Mouse (Mus musculus) midbrain, embryonic 14.5 days (tissue): ENCODE measurements at regions not wholly inside any gene's neighbourhood (a gene's known extent, or its start where the extent isn't known, plus 50 kb on each side); places are given as distances from the start of the nearest gene placed in this dataset.

ENCODE experiments used
- ATAC-seq: fragments of 200-750 bp; cut with Nextera tagmentation; 2 replicates; pipeline ENCODE4 v1.8.0; 2017; ENCODE audit warnings: moderate number of reproducible peaks, moderate library complexity; ENCODE audit not compliant: low FRiP score, low TSS enrichment
- DNase-seq: peaks from one replicate; pipeline ENCODE4 v3.0.0-alpha.2; 2015
- H3K27ac ChIP-seq: fragments of 300-500 bp; sonication (generic); replicated peaks from 2 replicates; pipeline ENCODE4 v1.5.1; 2014; ENCODE audit warnings: mild to moderate bottlenecking, low read depth, low read length, moderate library complexity
- H3K27me3 ChIP-seq: fragments of 300-500 bp; sonication (generic); 2 replicates; pipeline ENCODE4 v1.6.1; 2014; ENCODE audit warnings: low read length, control low read depth, mixed read lengths; ENCODE audit not compliant: control insufficient read depth, insufficient read depth
- H3K36me3 ChIP-seq: fragments of 300-500 bp; sonication (generic); 2 replicates; pipeline ENCODE4 v1.6.1; 2014; ENCODE audit warnings: low read length, control low read depth; ENCODE audit not compliant: control insufficient read depth, insufficient read depth
- H3K4me1 ChIP-seq: fragments of 300-500 bp; sonication (generic); 2 replicates; pipeline ENCODE4 v1.6.1; 2014; ENCODE audit warnings: mild to moderate bottlenecking, antibody characterized with exemption, low read length, control low read depth; ENCODE audit not compliant: control insufficient read depth, insufficient read depth
- H3K4me2 ChIP-seq: fragments of 300-500 bp; sonication (generic); 2 replicates; pipeline ENCODE4 v1.6.1; 2014; ENCODE audit warnings: mild to moderate bottlenecking, low read length, moderate library complexity
- H3K4me3 ChIP-seq: fragments of 300-500 bp; sonication (generic); replicated peaks from 2 replicates; pipeline ENCODE4 v1.5.1; 2014; ENCODE audit warnings: low read depth, low read length
- H3K9ac ChIP-seq: fragments of 300-500 bp; sonication (generic); replicated peaks from 2 replicates; pipeline ENCODE4 v1.6.1; 2014; ENCODE audit warnings: mild to moderate bottlenecking, low read length, moderate library complexity
- H3K9me3 ChIP-seq: fragments of 300-500 bp; sonication (generic); 2 replicates; pipeline ENCODE4 v1.6.1; 2016; ENCODE audit warnings: low read length, control low read depth, mixed read lengths; ENCODE audit not compliant: control insufficient read depth
- WGBS: fragments of 180-500 bp; shearing (Covaris S2); extraction: QIAGEN DNeasy Blood & Tissue Kit; methylation state at CpG from one replicate; pipeline ENCODE4 v1.1.7; 2014; 5-methylcytosine and 5-hydroxymethylcytosine counted together

DNA sequence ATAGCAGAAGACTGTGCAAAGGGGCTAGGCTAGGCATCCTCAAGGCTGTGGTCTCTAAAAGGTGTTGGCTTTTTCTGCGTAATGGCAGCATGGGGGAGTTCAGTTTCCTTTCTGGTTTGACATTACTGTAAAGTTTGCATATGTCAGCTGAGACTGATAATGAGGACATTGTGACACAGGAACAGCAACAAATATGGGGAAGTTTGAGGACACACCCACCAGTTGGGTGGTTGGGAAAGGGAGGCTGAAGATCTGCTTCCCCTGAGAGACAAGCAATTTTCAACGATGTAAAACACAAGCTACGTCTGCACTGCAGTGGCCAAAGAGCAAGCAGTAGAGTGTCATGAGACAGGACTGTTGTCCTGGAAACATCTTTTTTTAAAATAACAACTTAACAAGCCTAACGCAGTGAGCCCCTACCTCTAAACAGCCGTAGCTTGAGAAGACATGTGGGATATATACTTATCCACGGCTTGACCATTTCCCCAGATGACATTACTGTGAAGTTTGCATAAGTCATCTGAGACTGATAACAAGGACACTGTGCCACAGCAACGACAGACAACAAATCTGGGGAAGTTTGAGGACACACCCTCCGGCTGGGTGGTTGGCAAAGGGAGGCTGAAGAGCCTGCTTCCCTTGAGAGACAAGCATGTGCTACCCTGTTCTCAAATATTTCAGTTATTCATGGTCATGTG, 173.8 kb downstream of the Plk2 start:
- Histone ChIP-seq H3K4me2 (no peak overlapping the region), H3K4me1 (peaks cover 3% of the 10 kb centered on the region; the same call in 1 of the 2 replicates), H3K36me3 (no peaks in the 10 kb centered on the region), H3K27ac (no peak overlapping the region), H3K9me3 (no peaks in the 10 kb centered on the region), H3K4me3 (no peak overlapping the region), H3K27me3 (no peaks in the 10 kb centered on the region), H3K9ac (no peak overlapping the region)
- WGBS = 93% methylated on average over 8 of the region's 8 CpGs
- DNase-seq = no peak
- ATAC-seq = no peak

- H3K4me2 ChIP-seq = no peak overlapping the region
- 94% methylated on average over 2 of the region's 2 CpGs for WGBS
- no peak for ATAC-seq
Observed at GRCm38 (mm10) chr13:110569180-110569512, 174.3 kb downstream of the Plk2 start.

DNA sequence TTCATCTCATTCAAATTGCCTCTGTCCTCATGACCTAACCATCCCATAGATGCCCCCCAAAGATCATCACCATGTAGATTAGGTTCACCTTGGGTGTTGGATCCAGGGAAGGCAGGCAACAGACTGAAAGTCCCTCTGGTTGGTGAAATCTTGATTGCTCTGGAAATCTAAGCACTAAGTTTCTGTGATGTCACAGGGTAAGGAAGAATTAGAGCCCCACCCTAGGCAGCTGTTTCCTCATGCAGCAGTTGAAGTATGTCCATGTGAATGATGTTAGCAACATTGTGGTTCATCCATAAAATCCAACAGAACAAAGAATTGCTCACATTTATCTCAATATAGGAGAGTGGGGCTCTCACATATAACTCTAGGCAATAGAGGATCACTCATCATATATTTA, 175.5 kb downstream of the Plk2 start:
- DNase-seq (no peak), ATAC-seq (no peak)
- H3K27ac ChIP-seq = no peak overlapping the region
- H3K9me3 ChIP-seq = no peaks in the 10 kb centered on the region
- H3K9ac ChIP-seq = no peak overlapping the region
- no peak overlapping the region for H3K4me3 ChIP-seq
- H3K36me3 ChIP-seq = no peaks in the 10 kb centered on the region
- peaks cover 20% of the 10 kb centered on the region for H3K4me1 ChIP-seq
- no peak overlapping the region for H3K4me2 ChIP-seq
- H3K27me3 ChIP-seq = no peaks in the 10 kb centered on the region

More at GRCm38 (mm10) chr13:110569180-110569512, 174.3 kb downstream of the Plk2 start:
- Histone ChIP-seq H3K9me3 (no peaks in the 10 kb centered on the region), H3K4me1 (peaks cover 8% of the 10 kb centered on the region), H3K27ac (no peak overlapping the region), H3K36me3 (no peaks in the 10 kb centered on the region), H3K9ac (no peak overlapping the region), H3K4me3 (no peak overlapping the region), H3K27me3 (no peaks in the 10 kb centered on the region)
- DNase-seq = no peak

DNA sequence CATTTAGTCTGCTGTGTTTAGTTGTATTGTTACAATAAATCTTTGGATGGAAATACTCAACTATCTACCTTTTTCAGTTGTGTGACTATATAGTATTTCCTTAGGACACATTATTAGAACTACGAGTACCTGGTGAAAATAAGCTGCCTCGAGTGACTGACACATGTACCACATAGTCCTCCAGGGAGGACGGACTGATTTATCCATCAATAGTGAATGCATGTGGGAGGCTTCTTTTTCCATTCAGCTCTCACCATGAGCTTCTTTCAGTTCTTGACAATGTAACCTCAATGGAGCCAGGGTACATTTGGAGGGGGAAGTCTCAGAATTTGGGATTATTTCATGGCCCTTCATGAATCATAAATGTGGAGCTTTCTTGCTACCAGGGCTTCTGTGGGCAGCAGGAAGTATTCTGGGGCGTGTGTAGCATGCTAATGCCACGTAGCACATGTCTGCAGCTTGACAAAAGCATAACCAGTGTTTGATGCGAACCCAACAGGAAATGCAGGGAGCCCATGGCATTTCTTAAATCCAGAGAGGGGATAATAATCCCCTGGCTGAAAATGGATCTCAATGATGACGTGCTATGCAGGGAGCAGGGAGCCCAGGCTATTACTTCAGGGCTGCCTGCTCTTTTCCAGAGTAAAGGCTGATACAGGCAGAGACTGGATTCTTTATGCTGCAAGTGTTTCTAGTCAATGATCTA, 178.7 kb downstream of the Plk2 start:
- no peaks in the 10 kb centered on the region for H3K27me3 ChIP-seq
- H3K4me1 ChIP-seq = peaks cover 27% of the 10 kb centered on the region
- H3K9me3 ChIP-seq = no peaks in the 10 kb centered on the region
- peak; percentile 83 for DNase-seq
- H3K27ac ChIP-seq = peak overlapping the region; percentile 61
- peak; percentile 64; the same call in 1 of the 2 replicates for ATAC-seq
- no peaks in the 10 kb centered on the region for H3K36me3 ChIP-seq
- H3K4me3 ChIP-seq = no peak overlapping the region
- H3K9ac ChIP-seq = no peak overlapping the region; the same call in 1 of the 2 replicates
- H3K4me2 ChIP-seq = no peak overlapping the region
- 22% methylated on average over 7 of the region's 7 CpGs for WGBS

GRCm38 (mm10) chr13:110574764-110575471, 180.1 kb downstream of the Plk2 start:
- Histone ChIP-seq H3K4me3 (no peak overlapping the region), H3K36me3 (no peaks in the 10 kb centered on the region), H3K27ac (peak overlapping the region; percentile 61), H3K4me1 (peaks cover 31% of the 10 kb centered on the region), H3K9me3 (no peaks in the 10 kb centered on the region), H3K27me3 (no peaks in the 10 kb centered on the region), H3K4me2 (no peak overlapping the region), H3K9ac (no peak overlapping the region)
- ATAC-seq (no peak), DNase-seq (peak; percentile 51)
- 46% methylated on average over 6 of the region's 6 CpGs for WGBS

DNA sequence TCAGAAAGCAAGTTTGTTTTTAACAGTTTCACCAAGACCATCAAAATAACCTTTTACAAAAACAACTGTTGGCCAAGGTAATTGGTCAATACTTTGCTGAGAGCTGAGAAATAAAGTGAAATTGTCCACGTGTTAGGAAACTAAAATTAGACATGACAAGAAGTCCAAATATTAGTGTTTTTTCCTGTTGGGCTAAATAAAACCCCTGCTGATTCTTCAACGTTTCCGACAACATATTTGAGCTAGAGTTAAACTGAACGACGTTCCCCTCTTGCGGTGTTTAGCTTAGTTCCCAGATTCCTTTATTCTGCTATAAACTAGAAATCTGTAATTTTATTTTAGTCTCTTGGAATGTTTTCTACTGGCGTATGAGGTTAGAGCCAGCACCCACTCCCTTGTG, 183.3 kb downstream of the Plk2 start:
- no peaks in the 10 kb centered on the region for H3K27me3 ChIP-seq
- H3K9ac ChIP-seq = no peak overlapping the region
- peaks cover 31% of the 10 kb centered on the region for H3K4me1 ChIP-seq
- no peak for DNase-seq
- no peaks in the 10 kb centered on the region for H3K9me3 ChIP-seq
- H3K4me3 ChIP-seq = no peak overlapping the region
- H3K36me3 ChIP-seq = no peaks in the 10 kb centered on the region
- H3K27ac ChIP-seq = no peak overlapping the region
- 81% methylated on average over 7 of the region's 7 CpGs for WGBS
- no peak for ATAC-seq
- H3K4me2 ChIP-seq = no peak overlapping the region

DNA sequence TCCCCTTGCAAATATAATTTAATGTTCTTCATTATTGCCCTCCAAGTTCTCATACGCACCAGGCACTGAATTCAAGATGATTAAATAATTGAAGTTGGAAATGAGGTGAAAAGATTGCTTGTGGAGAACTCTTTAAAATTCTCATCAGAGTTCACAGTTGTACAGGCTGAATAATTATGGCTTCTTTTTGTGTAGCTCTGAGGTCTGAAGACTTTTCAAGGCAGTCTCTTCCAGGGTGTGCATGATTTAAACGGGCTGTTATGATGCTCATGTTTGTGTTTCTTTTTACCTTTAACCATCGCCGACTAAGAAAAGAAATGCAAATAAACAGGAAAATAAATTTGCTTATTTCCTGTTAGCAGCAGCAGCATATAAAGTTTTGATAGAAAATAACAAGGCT, 185.3 kb downstream of the Plk2 start:
- no peak overlapping the region for H3K4me3 ChIP-seq
- H3K9ac ChIP-seq = no peak overlapping the region
- H3K36me3 ChIP-seq = no peaks in the 10 kb centered on the region
- no peak overlapping the region for H3K4me2 ChIP-seq
- DNase-seq (no peak), ATAC-seq (no peak)
- 87% methylated on average over 4 of the region's 4 CpGs for whole genome bisulfite sequencing
- no peaks in the 10 kb centered on the region for H3K9me3 ChIP-seq
- H3K27me3 ChIP-seq = no peaks in the 10 kb centered on the region
- H3K27ac ChIP-seq = no peak overlapping the region
- H3K4me1 ChIP-seq = peaks cover 12% of the 10 kb centered on the region

DNA sequence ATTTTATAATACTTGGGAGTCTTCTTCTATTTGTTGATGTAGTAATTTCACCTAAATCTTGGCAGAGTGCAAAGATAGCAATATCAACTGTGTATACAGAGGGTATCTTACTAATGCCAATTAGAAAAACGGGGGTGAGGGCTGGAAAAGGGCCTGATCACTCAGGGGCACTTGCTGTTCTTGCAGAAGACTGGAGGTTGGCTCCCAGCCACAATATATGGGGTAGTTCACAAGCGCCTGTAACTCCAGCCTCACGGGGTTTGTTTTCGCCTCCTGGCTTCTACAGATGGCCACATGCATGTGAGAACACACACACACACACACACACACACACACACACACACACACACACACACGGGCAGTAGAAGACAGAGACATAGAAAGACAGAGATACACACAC, 185.7 kb downstream of the Plk2 start:
- ATAC-seq (no peak), DNase-seq (no peak)

More for the DNA sequence above, 185.7 kb downstream of the Plk2 start:
- H3K36me3 ChIP-seq = no peaks in the 10 kb centered on the region
- WGBS = 81% methylated on average over 5 of the region's 5 CpGs
- no peak overlapping the region for H3K4me3 ChIP-seq
- peaks cover 8% of the 10 kb centered on the region for H3K4me1 ChIP-seq
- H3K27ac ChIP-seq = no peak overlapping the region
- H3K4me2 ChIP-seq = no peak overlapping the region
- no peaks in the 10 kb centered on the region for H3K27me3 ChIP-seq
- no peak overlapping the region for H3K9ac ChIP-seq
- no peaks in the 10 kb centered on the region for H3K9me3 ChIP-seq
